Mouse (Mus musculus) hindbrain, embryonic 14.5 days (tissue): ENCODE measurements around the gene Shpk. TPM values are rescaled to one million over a fixed set of nuclear protein-coding genes. Genes with fewer than 3 reads are reported as not detected.

Experiments
- ATAC-seq: fragments of 200-750 bp; cut with Nextera tagmentation; 2 replicates; pipeline ENCODE4 v1.8.0; 2017; ENCODE audit warnings: moderate number of reproducible peaks, mild to moderate bottlenecking, moderate TSS enrichment, moderate library complexity; ENCODE audit not compliant: low FRiP score
- DNase-seq: peaks from one replicate; pipeline ENCODE4 v3.0.0-alpha.2; 2015; ENCODE audit warnings: low spot score
- H3K27ac ChIP-seq: fragments of 300-500 bp; sonication (generic); 2 replicates; pipeline ENCODE4 v1.5.1; 2014; ENCODE audit warnings: mild to moderate bottlenecking, moderate library complexity
- H3K27me3 ChIP-seq: fragments of 300-500 bp; sonication (generic); 2 replicates; pipeline ENCODE4 v1.6.1; 2014; ENCODE audit warnings: mild to moderate bottlenecking, low read length, mixed read lengths; ENCODE audit not compliant: control insufficient read depth, insufficient read depth
- H3K36me3 ChIP-seq: fragments of 300-500 bp; sonication (generic); replicated peaks from 2 replicates; pipeline ENCODE4 v1.6.1; 2014; ENCODE audit not compliant: control insufficient read depth, insufficient read depth
- H3K4me1 ChIP-seq: fragments of 300-500 bp; sonication (generic); replicated peaks from 2 replicates; pipeline ENCODE4 v1.6.1; 2014; ENCODE audit warnings: antibody characterized with exemption, low read length, mixed read lengths; ENCODE audit not compliant: control insufficient read depth, insufficient read depth
- H3K4me2 ChIP-seq: fragments of 300-500 bp; sonication (generic); replicated peaks from 2 replicates; pipeline ENCODE4 v1.6.1; 2014; ENCODE audit warnings: mild to moderate bottlenecking, moderate library complexity
- H3K4me3 ChIP-seq: fragments of 300-500 bp; sonication (generic); replicated peaks from 2 replicates; pipeline ENCODE4 v1.5.1; 2014; ENCODE audit warnings: mild to moderate bottlenecking, low read length
- H3K9ac ChIP-seq: fragments of 300-500 bp; sonication (generic); 2 replicates; pipeline ENCODE4 v1.6.1; 2014
- H3K9me3 ChIP-seq: fragments of 300-500 bp; sonication (generic); 2 replicates; pipeline ENCODE4 v1.6.1; 2016; ENCODE audit warnings: low read length; ENCODE audit not compliant: control insufficient read depth
- WGBS: fragments of 180-500 bp; shearing (Covaris S2); extraction: QIAGEN DNeasy Blood & Tissue Kit; methylation state at CpG from one replicate; pipeline ENCODE4 v1.1.7; 2014; 5-methylcytosine and 5-hydroxymethylcytosine counted together
- polyA plus RNA-seq: library from polyadenylated mRNA; unstranded; fragments of >200 nt; fragmentation: Nextera tagmentation; extraction: Ambion mirVana; gene quantifications from 2 replicates; pipeline ENCODE4 v1.2.1, GENCODE M21; 2014

The Shpk gene
- polyA plus RNA-seq, 1 experiment from 2014 or later: 1.6 TPM

- Histone ChIP-seq H3K4me2 (no peak overlapping the region), H3K9ac (no peak overlapping the region), H3K27ac (no peak overlapping the region), H3K27me3 (no peaks in the 10 kb centered on the region), H3K4me3 (no peak overlapping the region), H3K36me3 (peaks cover 51% of the 10 kb centered on the region), H3K4me1 (peaks cover 13% of the 10 kb centered on the region), H3K9me3 (no peaks in the 10 kb centered on the region)
- 84% methylated on average over 2 of the region's 2 CpGs for WGBS
- DNase-seq (no peak), ATAC-seq (no peak)
Observed at GRCm38 (mm10) chr11:73194444-73194843, 4.8 kb upstream of the Shpk start.

GRCm38 (mm10) chr11:73198190-73198589 lies 1.1 kb upstream of the Shpk start:
- peak overlapping the region; percentile 79 for H3K4me3 ChIP-seq
- 4% methylated on average over 1 of the region's 1 CpGs for WGBS
- DNase-seq: no peak
- no peaks in the 10 kb centered on the region for H3K27me3 ChIP-seq
- peak overlapping the region; percentile 82 for H3K9ac ChIP-seq
- H3K9me3 ChIP-seq: no peaks in the 10 kb centered on the region
- H3K36me3 ChIP-seq: peaks cover 19% of the 10 kb centered on the region
- no peak overlapping the region for H3K27ac ChIP-seq
- peaks cover 20% of the 10 kb centered on the region for H3K4me1 ChIP-seq
- peak overlapping the region; percentile 88 for H3K4me2 ChIP-seq
- ATAC-seq: no peak

- Histone ChIP-seq H3K27ac (peak within 1 kb of the TSS; percentile 56; the same call in 1 of the 2 replicates), H3K36me3 (peaks cover 19% of the 10 kb centered on the region), H3K9me3 (no peaks in the 10 kb centered on the region), H3K4me3 (peak within 1 kb of the TSS; percentile 79), H3K4me1 (peaks cover 20% of the 10 kb centered on the region), H3K4me2 (peak within 1 kb of the TSS; percentile 88), H3K27me3 (no peaks in the 10 kb centered on the region), H3K9ac (peak within 1 kb of the TSS; percentile 82)
- ATAC-seq (peak; percentile 97), DNase-seq (peak; percentile 82)
- WGBS: 2% methylated on average over 22 of the region's 22 CpGs
Observed at GRCm38 (mm10) chr11:73198603-73199229, 544 bp upstream of the Shpk start, which contains the start of gene Ctns. Ctns (minus strand) TSS chr11:73199042.

GRCm38 (mm10) chr11:73199879-73200278 lies 619 bp downstream of the Shpk start:
- Histone ChIP-seq H3K4me3 (peak overlapping the region; percentile 79), H3K9me3 (no peaks in the 10 kb centered on the region), H3K4me2 (peak overlapping the region; percentile 88), H3K36me3 (peaks cover 15% of the 10 kb centered on the region), H3K9ac (peak overlapping the region; percentile 82), H3K4me1 (peaks cover 20% of the 10 kb centered on the region), H3K27me3 (no peaks in the 10 kb centered on the region), H3K27ac (0 out of 2 replicates have a peak overlapping the region, but pooled peaks have one; percentile 32)
- ATAC-seq (no peak), DNase-seq (no peak)
- 2% methylated on average over 12 of the region's 12 CpGs for WGBS

- ATAC-seq: no peak
- no peak overlapping the region for H3K4me2 ChIP-seq
Observed at GRCm38 (mm10) chr11:73201021-73201420, 1.8 kb downstream of the Shpk start.

GRCm38 (mm10) chr11:73201597-73201996 lies 2.3 kb downstream of the Shpk start:
- Histone ChIP-seq H3K4me1 (peaks cover 20% of the 10 kb centered on the region), H3K27me3 (no peaks in the 10 kb centered on the region), H3K9ac (no peak overlapping the region), H3K9me3 (no peaks in the 10 kb centered on the region), H3K4me2 (no peak overlapping the region), H3K27ac (no peak overlapping the region), H3K4me3 (no peak overlapping the region), H3K36me3 (0 out of 2 replicates have a peak, but pooled peaks cover 3% of the 10 kb centered on the region)
- ATAC-seq: no peak
- 33% methylated on average over 4 of the region's 4 CpGs for WGBS
- DNase-seq: no peak

More at GRCm38 (mm10) chr11:73201021-73201420, 1.8 kb downstream of the Shpk start:
- H3K9ac ChIP-seq: no peak overlapping the region
- no peak for DNase-seq
- WGBS: 77% methylated on average over 2 of the region's 2 CpGs
- H3K36me3 ChIP-seq: peaks cover 5% of the 10 kb centered on the region; the same call in 1 of the 2 replicates
- peaks cover 20% of the 10 kb centered on the region for H3K4me1 ChIP-seq
- no peaks in the 10 kb centered on the region for H3K27me3 ChIP-seq
- H3K9me3 ChIP-seq: no peaks in the 10 kb centered on the region
- no peak overlapping the region for H3K27ac ChIP-seq
- H3K4me3 ChIP-seq: no peak overlapping the region

- WGBS: 87% methylated on average over 8 of the region's 8 CpGs
- no peak for ATAC-seq
- H3K36me3 ChIP-seq: no peaks in the 10 kb centered on the region
- no peak overlapping the region for H3K4me3 ChIP-seq
- H3K4me1 ChIP-seq: peaks cover 8% of the 10 kb centered on the region
- H3K27ac ChIP-seq: no peak overlapping the region
- H3K9me3 ChIP-seq: no peaks in the 10 kb centered on the region
- H3K27me3 ChIP-seq: no peaks in the 10 kb centered on the region
- no peak overlapping the region for H3K9ac ChIP-seq
- no peak overlapping the region for H3K4me2 ChIP-seq
- no peak for DNase-seq
Observed at GRCm38 (mm10) chr11:73203895-73204294, 4.6 kb downstream of the Shpk start.

- 79% methylated on average over 7 of the region's 7 CpGs for WGBS
- no peak overlapping the region for H3K4me3 ChIP-seq
- no peaks in the 10 kb centered on the region for H3K9me3 ChIP-seq
- no peaks in the 10 kb centered on the region for H3K36me3 ChIP-seq
- ATAC-seq: no peak
- no peaks in the 10 kb centered on the region for H3K27me3 ChIP-seq
- H3K9ac ChIP-seq: no peak overlapping the region
- H3K4me1 ChIP-seq: peaks cover under 1% of the 10 kb centered on the region; the same call in 1 of the 2 replicates
- no peak overlapping the region for H3K4me2 ChIP-seq
- no peak for DNase-seq
- H3K27ac ChIP-seq: no peak overlapping the region
Observed at GRCm38 (mm10) chr11:73205194-73205593, 5.9 kb downstream of the Shpk start.

- WGBS: 77% methylated on average over 2 of the region's 2 CpGs
- no peaks in the 10 kb centered on the region for H3K9me3 ChIP-seq
Observed at GRCm38 (mm10) chr11:73207621-73208020, 8.4 kb downstream of the Shpk start.

More at GRCm38 (mm10) chr11:73207621-73208020, 8.4 kb downstream of the Shpk start:
- H3K27ac ChIP-seq: no peak overlapping the region
- no peaks in the 10 kb centered on the region for H3K4me1 ChIP-seq
- H3K4me2 ChIP-seq: no peak overlapping the region
- no peak for DNase-seq
- no peaks in the 10 kb centered on the region for H3K36me3 ChIP-seq
- no peak for ATAC-seq
- H3K27me3 ChIP-seq: no peaks in the 10 kb centered on the region
- H3K9ac ChIP-seq: no peak overlapping the region
- H3K4me3 ChIP-seq: no peak overlapping the region
